Mouse (Mus musculus) CD4-positive helper T cell, adult 2 months (primary cell): ENCODE results near the gene Gm42715.
"Not testable (repeated sequence)": the region's sequence is repeated elsewhere in the genome, so short reads cannot be mapped to it uniquely, and the experiment has no call there.

Source experiments
- DNase-seq: peaks from one replicate; pipeline ENCODE4 v3.0.0-alpha.2; 2012; ENCODE audit warnings: low read depth, missing footprints, low spot score

The Gm42715 gene

GRCm38 (mm10) chr7:127519284-127519683 lies at the start of gene Gm42715:
Gene Gm42715 (plus strand): TSS chr7:127519584.
- no peak for DNase-seq

- peak; percentile 39 for DNase-seq
Measured at GRCm38 (mm10) chr7:127470011-127470715, 49.2 kb upstream of the Gm42715 start.

DNA sequence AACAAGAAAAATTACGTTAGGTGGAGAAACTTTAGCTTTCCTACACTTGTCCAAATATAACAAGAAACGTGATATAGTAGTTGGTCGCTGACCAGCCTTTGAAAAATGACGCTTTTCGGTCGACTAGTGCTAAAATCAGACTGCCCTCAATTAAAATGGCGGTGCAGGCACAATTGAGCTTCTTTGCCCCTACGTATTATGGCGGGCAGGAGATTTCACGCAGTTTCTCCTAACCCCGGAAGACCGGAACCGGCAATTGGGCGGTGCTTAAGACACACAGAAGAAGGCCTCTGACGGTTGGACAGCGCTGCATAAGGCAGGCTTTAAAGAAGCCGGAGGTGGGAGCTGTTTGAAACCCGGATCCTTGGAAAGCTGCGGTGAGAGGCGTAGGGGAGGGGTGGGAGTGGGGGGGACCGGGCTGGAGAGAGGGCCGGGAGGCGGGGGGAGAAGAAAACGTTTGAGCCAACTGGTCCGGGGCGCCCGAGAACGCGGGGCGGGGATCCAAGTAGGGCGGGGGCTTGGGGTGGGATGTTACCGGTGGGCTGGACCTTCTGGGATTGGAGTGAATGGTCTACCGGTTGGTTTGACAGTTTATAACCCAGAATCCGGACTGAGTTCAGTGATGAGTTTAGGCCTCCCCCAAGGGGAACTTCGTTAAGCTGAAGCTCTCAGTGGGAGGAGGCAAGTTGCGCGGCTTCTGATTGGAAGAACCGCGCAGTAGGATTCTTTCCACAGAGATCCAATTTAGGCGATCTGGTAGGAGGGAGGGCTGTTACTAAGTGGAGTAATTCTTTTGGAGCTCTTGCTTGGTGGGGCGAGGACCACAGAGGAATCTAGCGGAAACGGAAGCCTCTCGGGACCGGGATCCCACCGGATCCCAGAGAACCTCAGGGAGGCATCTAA lies 48.4 kb upstream of the Gm42715 start:
- DNase-seq = peak; percentile 96

DNA sequence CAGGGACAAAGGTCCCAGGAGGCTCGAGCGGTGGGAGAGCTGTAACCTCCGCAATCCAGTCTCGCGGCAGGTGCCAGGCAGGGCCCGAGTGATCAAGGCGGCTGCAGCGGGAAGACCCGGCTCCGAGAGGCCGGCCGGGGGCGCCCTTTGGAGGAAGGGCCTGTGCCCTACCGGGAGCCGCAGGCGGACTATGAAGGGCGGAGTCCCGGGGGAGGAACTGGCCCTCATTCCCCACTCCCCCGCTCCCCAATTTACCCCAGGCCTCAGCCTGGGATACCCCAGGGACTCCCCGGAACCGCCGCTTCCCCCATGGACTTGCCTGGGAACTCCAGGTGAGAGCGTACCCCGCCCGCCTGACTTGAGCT lies 47.8 kb upstream of the Gm42715 start:
- peak; percentile 58 for DNase-seq

DNA sequence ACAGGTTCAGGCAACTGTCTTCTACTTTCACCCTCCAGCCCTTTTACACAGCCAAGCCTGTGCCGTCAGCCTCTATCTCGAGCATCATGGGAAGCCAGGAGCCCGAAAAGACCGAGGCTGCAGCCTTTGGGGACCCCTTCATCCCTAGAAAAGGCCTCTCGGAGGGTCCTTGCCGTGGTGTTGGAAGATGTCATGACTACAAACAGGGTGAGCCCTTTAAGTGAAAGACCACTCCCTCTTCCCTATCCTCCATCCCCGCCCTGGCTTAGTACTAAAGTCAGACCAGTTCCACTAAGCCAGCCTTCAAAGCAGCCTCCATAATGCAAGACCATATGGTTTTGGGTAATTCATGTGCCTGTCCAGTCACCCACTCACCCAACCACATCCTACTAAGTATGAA lies 47.3 kb upstream of the Gm42715 start:
- no peak for DNase-seq

DNA sequence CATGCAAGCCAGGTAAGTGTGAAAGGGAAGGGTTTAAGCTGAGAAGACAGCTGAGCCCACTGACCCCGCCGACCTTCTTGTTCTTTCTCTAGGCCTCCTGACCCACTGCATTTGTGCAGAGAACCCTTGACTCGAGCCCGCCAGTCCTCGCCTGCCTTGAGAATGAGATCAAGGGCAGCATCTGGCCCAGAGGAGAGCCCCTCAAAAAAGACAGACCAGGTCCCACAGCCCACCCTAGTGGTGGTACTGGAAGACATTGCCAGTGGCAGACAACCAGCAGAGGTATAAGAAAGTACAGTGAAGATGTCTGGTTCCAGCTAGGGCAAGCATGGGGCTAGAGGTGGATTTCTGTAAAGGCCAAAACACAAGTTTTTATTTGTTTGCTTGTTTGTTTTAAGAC lies 45.7 kb upstream of the Gm42715 start:
- no peak for DNase-seq

- no peak for DNase-seq
Measured at GRCm38 (mm10) chr7:127474378-127475070, 44.9 kb upstream of the Gm42715 start.

DNA sequence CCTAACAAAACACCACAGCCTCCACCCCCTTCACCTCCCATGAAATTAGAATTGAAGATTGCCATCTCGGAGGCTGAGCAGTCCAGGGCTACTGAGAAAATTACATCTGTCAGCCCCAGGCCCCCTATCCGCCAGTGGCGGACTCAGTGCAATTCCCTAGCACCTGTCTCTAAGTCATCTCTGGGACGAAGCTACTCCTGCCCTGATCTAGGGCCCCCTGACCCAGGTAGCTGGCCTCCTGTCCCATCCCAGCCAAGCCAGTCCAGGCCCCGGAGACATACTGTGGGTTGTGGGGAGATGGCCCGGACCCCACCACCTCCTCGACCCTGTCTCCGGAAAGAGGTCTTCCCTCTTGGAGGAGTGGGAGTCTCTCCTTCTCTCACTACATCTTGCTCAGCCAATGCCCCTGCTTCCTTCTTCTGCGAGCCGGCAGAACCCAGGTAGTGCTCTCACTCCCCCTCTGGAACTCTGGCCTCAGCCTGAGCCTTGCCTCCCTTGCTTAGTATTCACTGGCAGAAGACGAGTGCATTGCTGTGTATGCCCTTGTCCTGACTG lies 44.1 kb upstream of the Gm42715 start:
- DNase-seq = no peak

- no peak for DNase-seq
Measured at GRCm38 (mm10) chr7:127476336-127476735, 43.0 kb upstream of the Gm42715 start.

DNA sequence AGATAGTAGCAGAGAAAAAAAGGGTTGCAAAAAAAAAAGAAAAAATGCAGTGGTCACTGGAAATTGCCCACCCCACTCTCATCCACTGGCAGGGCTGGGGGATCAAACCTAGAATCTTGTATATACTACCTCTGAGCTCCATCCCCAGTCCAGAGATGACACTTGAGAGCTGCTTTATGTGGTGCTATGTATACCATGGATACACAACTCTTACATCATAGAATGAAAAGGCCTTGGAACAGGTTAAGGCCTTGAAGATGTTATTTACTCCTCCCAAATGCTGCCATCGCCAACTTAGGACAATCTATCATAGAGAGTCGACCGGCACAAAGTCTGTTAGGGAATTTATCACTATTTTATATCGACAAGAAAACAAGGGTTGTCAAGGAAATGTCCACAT lies 42.5 kb upstream of the Gm42715 start:
- DNase-seq = no peak

GRCm38 (mm10) chr7:127477687-127478634 lies 41.4 kb upstream of the Gm42715 start:
- peak; percentile 100 for DNase-seq

GRCm38 (mm10) chr7:127478635-127479317 lies 40.6 kb upstream of the Gm42715 start, which contains the start of gene Fbrs:
Gene Fbrs (plus strand): TSS chr7:127479199.
- DNase-seq = no peak

DNA sequence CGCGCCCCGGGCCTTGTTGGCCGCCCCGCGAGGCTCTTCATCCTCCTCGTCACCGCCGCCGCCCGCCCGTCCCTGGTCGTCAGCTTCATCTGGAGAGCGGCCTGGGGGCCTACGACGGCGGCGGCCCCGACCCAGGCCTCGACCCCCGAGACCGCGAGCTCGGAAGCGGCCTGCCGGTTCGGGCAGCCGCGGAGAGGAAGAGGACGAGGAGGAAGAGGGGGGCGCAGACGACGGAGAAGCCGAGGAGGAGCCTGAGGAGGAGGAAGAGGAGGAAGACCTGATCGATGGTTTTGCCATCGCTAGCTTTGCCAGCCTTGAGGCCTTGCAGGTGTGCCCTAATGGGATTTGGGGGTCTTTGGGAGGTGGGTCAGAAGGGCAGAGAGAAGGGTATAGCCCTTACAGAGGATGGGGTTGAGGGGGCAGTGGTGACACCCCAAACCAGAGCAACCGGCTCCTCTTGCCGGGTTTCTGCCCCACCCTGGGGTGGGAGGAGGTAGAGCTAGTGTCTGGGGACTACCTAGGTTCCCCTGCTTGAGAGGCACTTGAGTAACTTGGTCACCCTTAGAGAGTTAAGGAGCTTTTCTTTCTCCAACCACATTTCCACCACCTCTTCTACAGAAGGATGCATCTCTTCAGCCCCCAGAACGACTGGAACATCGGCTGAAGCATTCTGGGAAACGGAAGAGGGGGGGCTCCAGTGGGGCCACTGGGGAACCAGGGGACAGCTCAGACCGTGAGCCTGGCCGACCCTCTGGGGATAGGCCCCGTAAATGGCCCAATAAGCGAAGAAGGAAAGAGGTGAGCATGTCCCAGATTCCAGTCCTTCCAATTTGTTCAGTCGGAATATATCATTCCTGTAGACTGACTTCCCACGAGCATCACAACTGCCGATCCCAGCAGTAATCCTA lies 39.8 kb upstream of the Gm42715 start:
- peak; percentile 40 for DNase-seq

GRCm38 (mm10) chr7:127480321-127480720 lies 39.1 kb upstream of the Gm42715 start:
- peak; percentile 86 for DNase-seq

DNA sequence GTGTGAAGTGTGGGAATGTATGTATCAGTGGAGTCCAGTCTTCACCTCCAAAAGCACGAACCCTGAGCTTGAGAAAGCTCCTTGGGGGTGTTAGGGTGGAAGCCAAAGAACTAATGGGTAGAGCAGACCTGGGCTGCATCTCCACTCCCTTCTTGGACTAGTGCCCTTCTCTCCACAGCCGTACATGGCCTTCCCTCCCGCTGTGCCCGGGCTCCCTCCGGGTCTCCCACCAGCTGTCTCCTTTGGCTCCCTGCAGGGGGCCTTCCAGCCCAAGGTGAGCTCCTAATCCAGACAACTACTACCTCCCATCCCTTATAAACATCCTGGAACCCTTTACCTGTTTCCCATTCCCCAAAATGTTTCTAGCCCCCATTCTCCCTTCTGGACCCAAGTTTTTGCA lies 34.0 kb upstream of the Gm42715 start:
- DNase-seq = no peak

DNA sequence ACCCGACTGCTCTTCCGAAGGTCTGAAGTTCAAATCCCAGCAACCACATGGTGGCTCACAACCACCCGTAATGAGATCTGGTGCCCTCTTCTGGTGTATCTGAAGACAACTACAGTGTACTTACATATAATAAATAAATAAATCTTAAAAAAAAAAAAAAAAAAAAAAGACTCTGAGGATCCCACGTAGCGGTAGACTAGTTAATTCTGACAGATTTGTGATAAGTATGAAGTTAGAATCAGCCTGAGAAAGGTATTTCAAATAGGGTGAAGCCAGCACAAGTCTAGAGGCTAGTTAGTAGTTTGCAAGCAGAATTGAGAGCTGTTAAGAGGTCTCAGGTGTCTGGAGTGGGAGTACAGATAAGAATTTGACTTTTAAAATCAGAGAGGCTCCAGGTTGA lies 31.0 kb upstream of the Gm42715 start:
- not testable (repeated sequence) for DNase-seq

DNA sequence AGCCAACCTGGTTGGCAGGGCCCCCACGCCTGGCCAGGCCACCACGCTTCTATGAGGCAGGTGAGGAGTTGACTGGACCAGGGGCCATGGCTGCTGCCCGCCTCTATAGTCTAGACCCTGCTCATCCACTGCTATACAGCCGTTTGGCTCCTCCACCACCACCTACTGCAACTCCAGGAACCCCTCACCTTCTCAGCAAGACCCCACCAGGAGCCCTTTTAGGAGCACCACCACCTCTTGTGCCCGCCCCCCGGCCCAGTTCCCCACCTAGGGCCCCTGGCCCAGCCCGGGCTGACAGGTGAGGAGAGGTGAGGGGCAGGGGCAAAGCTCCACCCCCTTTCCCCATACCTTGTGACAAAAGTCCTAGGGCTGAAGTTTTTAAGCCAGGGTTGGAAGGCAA lies 29.4 kb upstream of the Gm42715 start:
- no peak for DNase-seq

- DNase-seq = no peak
Measured at GRCm38 (mm10) chr7:127491846-127492245, 27.5 kb upstream of the Gm42715 start.

DNA sequence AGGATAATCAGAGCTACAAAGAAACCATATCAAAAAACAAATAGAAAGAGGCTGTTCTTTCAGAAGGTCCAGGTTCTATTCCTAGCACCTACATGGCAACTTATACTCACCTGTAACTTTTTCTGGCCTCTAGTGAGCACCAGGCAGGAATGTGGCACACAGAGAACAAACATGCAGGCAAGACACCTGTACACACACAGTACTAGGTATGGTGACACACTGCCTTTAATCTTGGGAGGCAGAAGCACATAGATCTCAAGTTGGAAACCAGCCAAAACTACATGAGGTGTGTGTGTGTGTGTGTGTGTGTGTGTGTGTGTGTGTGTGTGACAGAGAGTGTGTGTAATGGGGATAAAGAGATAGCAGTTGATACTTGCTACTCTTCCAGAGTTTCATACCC lies 24.7 kb upstream of the Gm42715 start:
- DNase-seq = no peak
